Mouse (Mus musculus) Patski (cell line): ENCODE results near the gene Mxra8. TPM values are rescaled to one million over a fixed set of nuclear protein-coding genes. Genes with fewer than 3 reads are reported as not detected.

Source experiments
- ATAC-seq: fragments of 100-300 bp; one replicate; pipeline ENCODE4 v1.8.0; 2021
- CTCF ChIA-PET: fragments of 350-600 bp; sonication (Branson Sonifier 250); formaldehyde crosslinking; loops from one replicate; lab custom pipeline; 2022; ENCODE audit warnings: inconsistent platforms; lab: Charles Lee
- POLR2A ChIA-PET: fragments of 350-600 bp; sonication (Branson Sonifier 250); formaldehyde crosslinking; loops from one replicate; lab custom pipeline; 2022; ENCODE audit warnings: antibody characterized with exemption, inconsistent platforms; lab: Charles Lee
- DNase-seq: peaks from one replicate; pipeline ENCODE4 v3.0.0-alpha.2; 2011; ENCODE audit warnings: low read depth, low spot score
- H3K27me3 ChIP-seq: fragments of 371-371 bp; one replicate; pipeline ENCODE4 v1.5.1; 2021
- CTCF ChIP-seq: fragments of 100-300 bp; IDR thresholded peaks from one replicate; pipeline ENCODE4 v1.5.1; 2021
- in situ Hi-C: fragments of 300-500 bp; cut with MboI; formaldehyde crosslinking; loops from 3 replicates; pipeline ENCODE4 v1.11.1; 2018; ENCODE audit warnings: low pct_unique_long_range_greater_than_20kb, mixed read lengths
- polyA plus RNA-seq: library from polyadenylated mRNA; unstranded; gene quantifications from one replicate; pipeline ENCODE4 v1.2.3, GENCODE M21; 2021

Mxra8 gene
- polyA plus RNA-seq, 1 experiment from 2014 or later: 15.4 TPM

DNA sequence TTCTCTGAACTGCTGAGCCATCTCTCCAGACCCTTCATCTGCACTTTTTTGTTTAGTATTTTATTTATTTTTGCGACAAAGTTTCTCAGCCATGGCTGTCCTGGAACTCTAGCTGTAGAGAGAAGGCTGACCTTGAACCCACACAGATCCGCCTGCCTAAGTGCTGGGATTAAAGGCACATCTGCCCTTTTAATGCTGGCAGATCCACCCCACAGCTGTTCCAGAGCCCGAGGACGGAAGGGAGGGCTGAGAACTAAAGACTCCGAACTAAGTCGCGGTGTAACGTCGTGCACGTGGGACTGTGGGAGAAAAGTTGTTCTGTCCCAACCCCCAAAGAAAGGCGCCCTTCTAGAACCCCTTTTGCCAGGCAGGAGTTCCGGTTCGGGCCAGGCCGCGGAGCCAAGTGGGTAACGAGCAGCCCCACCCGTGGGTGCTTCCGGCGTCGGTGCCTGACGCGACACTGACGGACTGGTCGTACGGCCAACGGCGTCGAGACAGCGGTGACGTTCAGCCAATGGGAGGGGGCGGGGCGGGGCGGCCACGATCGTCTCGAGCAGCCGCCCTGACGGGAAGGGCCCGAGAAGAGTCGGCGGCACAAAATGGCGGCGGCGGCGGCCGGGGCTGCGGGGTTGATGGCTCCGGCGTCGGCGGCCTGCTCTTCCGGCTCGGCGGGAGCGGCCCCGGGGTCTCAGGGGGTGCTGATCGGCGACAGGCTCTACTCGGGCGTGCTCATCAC is 27.4 kb upstream of the Mxra8 start, which contains the start of gene Ccnl2:
Ccnl2 (plus strand) TSS at position 561 of the 736 bp plus-strand sequence.
- in situ Hi-C loops: no loop called here
- no peak for TF ChIP-seq CTCF
- CTCF ChIA-PET: interaction anchor here (1.4 to 1.6 kb wide), 2 partner anchors 9 kb away, joined by 3 to 4 read pairs; partner anchors contain the start of gene Mrpl20
- DNase-seq: peak; percentile 80
- peak; percentile 92 for ATAC-seq
- POLR2A ChIA-PET: interaction anchor here (0.7 to 1.0 kb wide), 2 partner anchors 8 to 12 kb away, joined by 3 to 4 read pairs; no protein-coding TSS in a partner anchor
- no peaks in the 10 kb centered on the region for H3K27me3 ChIP-seq

- in situ Hi-C loops: no loop called here
- ATAC-seq: no peak
- no peak for TF ChIP-seq CTCF
- H3K27me3 ChIP-seq: no peaks in the 10 kb centered on the region
- ChIA-PET CTCF (interaction anchor here (1.4 to 1.5 kb wide), 2 partner anchors 9 to 12 kb away, joined by 3 to 4 read pairs; no protein-coding TSS in a partner anchor), POLR2A (interaction anchor here (0.7 to 1.0 kb wide), 3 partner anchors 9 to 12 kb away, joined by 3 to 4 read pairs (median 3); no protein-coding TSS in a partner anchor)
- DNase-seq: no peak
Observed at GRCm38 (mm10) chr4:155812665-155813181, 26.8 kb upstream of the Mxra8 start.

DNA sequence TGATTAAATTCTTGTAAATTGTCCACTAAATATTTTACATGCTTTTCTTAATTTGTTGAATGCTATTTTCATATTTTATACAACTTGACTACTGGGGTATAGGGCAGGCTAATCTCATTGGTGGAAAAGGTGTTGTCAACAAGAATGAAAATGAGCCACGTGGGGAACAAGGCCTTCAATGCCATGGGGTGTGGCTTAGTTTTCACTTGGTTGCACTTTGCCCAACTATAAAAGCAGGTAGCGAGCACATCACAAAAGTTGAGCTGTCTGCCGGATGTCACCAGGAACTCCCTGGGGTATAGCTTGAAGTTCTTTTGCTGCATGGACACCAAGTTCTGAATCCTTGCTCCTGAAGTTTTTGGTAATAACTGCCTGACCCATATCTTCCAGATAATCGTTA is 21.9 kb upstream of the Mxra8 start:
- in situ Hi-C loops: no loop called here
- ATAC-seq (no peak), DNase-seq (no peak)
- H3K27me3 ChIP-seq: no peaks in the 10 kb centered on the region
- CTCF ChIA-PET: no interaction called here
- no peak for TF ChIP-seq CTCF
- POLR2A ChIA-PET: no interaction called here

- TF ChIP-seq CTCF: no peak
- no peaks in the 10 kb centered on the region for H3K27me3 ChIP-seq
- ChIA-PET POLR2A (no interaction called here), CTCF (interaction anchor here (1.2 kb wide), 1 partner anchor 9 kb away, joined by 3 read pairs; the partner anchor contains the start of gene Ccnl2)
- in situ Hi-C loops: no loop called here
- ATAC-seq (no peak), DNase-seq (no peak)
Observed at GRCm38 (mm10) chr4:155821025-155821424, 18.5 kb upstream of the Mxra8 start.

GRCm38 (mm10) chr4:155823443-155823842 is 16.0 kb upstream of the Mxra8 start:
- ChIA-PET CTCF (interaction anchor here (1.0 to 1.5 kb wide), 2 partner anchors 10 to 11 kb away, joined by 4 to 7 read pairs; no protein-coding TSS in a partner anchor), POLR2A (no interaction called here)
- H3K27me3 ChIP-seq: no peaks in the 10 kb centered on the region
- in situ Hi-C loops: no loop called here
- no peak for TF ChIP-seq CTCF
- no peak for DNase-seq
- no peak for ATAC-seq

DNA sequence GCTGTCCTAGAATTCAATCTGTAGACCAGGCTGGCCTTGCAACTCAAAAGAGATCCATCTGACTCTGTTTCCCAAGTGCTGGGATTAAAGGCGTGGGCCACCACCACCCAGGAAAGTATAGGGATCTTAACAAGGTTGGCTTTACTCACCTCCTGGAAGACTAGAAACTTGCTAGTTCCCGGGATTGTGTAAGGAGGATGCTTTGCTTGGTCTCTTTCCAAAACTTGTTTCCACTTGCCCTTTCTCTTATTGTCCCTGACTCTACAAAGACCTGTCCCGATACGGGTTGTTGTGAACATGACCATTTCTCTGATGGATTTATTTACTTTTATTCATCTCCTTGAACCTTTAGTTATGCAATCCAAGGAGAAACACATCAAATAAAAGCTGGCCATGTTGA is 9.6 kb upstream of the Mxra8 start:
- no peak for ATAC-seq
- POLR2A ChIA-PET: no interaction called here
- no peak for TF ChIP-seq CTCF
- DNase-seq: no peak
- CTCF ChIA-PET: no interaction called here
- in situ Hi-C loops: loop anchor here (5.0 kb wide), 2 partner anchors 37 to 62 kb away; partner anchors contain the start of genes Acap3, Cptp, Ints11 and Pusl1
- no peaks in the 10 kb centered on the region for H3K27me3 ChIP-seq

DNA sequence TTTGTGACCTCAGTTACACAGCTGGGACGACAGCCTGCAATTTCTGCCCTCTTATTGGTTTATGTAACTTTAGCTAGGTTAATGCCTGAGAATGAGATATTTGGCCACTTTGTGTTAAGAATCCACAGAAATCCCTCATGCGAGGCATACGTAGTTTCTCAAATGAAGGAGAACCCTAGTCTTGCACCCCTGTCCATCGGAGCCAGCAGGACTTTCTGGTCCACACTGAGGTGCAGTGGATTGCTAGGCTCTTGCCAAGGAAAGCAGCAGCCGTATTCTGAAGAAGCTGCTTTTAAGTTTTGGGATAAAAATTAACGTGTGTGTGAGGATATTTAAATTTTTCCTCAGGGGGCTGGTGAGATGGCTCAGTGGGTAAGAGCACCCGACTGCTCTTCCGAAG is 8.9 kb upstream of the Mxra8 start:
- in situ Hi-C loops: loop anchor here (5.0 kb wide), 2 partner anchors 37 to 62 kb away; partner anchors contain the start of genes Acap3, Cptp, Ints11 and Pusl1
- no peak for TF ChIP-seq CTCF
- H3K27me3 ChIP-seq: no peaks in the 10 kb centered on the region
- ChIA-PET CTCF (no interaction called here), POLR2A (no interaction called here)
- ATAC-seq (no peak), DNase-seq (no peak)

DNA sequence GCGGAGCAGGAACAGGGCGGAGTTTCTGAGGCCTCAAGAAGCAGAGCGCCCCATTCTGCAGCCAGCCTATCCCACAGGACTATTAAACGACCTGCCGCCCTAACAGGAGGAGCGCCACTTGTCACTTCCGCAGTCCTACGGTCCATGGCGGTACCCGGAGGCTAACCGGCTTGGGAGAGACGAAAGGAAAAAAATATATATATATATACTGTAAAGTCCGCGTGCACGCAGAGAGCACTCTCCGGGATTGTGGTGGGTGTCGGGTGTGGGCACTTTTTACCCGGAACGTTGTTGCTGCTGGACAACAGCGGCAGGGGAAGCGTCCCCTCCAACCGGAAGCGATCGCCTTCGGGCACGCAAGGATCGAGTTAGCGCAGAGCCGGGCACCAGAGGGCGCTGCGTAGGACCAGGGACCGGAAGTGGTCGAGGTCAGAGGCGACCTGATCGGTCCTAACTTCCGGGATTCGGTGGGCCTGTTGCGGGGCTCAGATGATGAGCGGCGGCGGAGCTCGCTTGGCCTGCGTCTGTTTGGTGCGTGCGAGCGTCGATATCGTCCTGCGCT is 8.2 kb upstream of the Mxra8 start, which contains the start of gene Aurkaip1:
Aurkaip1 (plus strand) TSS at position 68 of the 562 bp plus-strand sequence.
- peak; percentile 93 for ATAC-seq
- peak; percentile 60 for TF ChIP-seq CTCF
- H3K27me3 ChIP-seq: no peaks in the 10 kb centered on the region
- peak; percentile 78 for DNase-seq
- ChIA-PET CTCF (interaction anchor here (0.7 to 1.3 kb wide), 3 partner anchors 15 to 38 kb away, joined by 3 read pairs; partner anchors contain the start of genes Cptp and Dvl1), POLR2A (interaction anchor here (1.3 to 1.9 kb wide), 2 partner anchors 32 to 38 kb away, joined by 4 read pairs; partner anchors contain the start of genes Cptp, Ints11 and Tas1r3)
- in situ Hi-C loops: loop anchor here (5.0 kb wide), 2 partner anchors 36 to 61 kb away; partner anchors contain the start of genes Acap3, Cptp, Ints11 and Pusl1

DNA sequence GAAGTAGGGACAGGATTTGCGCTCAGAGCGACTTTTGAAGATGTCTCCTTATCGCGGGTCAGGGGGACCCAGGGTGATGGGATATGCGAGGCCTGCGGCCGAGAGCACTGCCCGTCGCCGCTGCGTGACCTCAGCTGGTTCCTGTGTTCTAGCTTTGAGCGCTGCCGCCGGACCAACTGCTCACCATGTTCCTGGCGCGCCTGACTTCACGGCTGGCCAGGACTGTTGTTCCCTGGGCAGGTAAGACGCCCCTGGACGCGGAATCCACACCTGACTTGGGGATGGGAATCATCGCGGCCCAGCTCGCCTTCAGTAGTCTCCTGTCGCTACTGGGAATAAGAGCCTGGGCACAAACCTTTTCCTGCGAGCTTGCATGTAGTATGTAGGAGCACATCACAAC is 7.6 kb upstream of the Mxra8 start:
- ChIA-PET POLR2A (interaction anchor here (1.3 to 1.9 kb wide), 2 partner anchors 32 to 38 kb away, joined by 4 read pairs; partner anchors contain the start of genes Cptp, Ints11 and Tas1r3), CTCF (interaction anchor here (0.7 to 1.3 kb wide), 3 partner anchors 15 to 37 kb away, joined by 3 read pairs; partner anchors contain the start of genes Cptp and Dvl1)
- TF ChIP-seq CTCF: no peak
- DNase-seq (no peak), ATAC-seq (no peak)
- no peaks in the 10 kb centered on the region for H3K27me3 ChIP-seq
- in situ Hi-C loops: loop anchor here (5.0 kb wide), 2 partner anchors 35 to 60 kb away; partner anchors contain the start of genes Acap3, Cptp, Ints11 and Pusl1
